Mouse (Mus musculus) lung, embryonic 16.5 days (tissue): Measurements from ENCODE around the gene Kiss1r. TPM values are rescaled to one million over a fixed set of nuclear protein-coding genes. Genes with fewer than 3 reads are reported as not detected.

Source experiments
- ATAC-seq: fragments of 200-750 bp; cut with Nextera tagmentation; 2 replicates; pipeline ENCODE4 v1.8.0; 2017; ENCODE audit warnings: low read depth, mild to moderate bottlenecking, moderate library complexity
- H3K27ac ChIP-seq: fragments of 300-500 bp; sonication (generic); 2 replicates; pipeline ENCODE4 v1.5.1; 2014; ENCODE audit warnings: mild to moderate bottlenecking, control low read depth, low read length
- H3K27me3 ChIP-seq: fragments of 300-500 bp; sonication (generic); 2 replicates; pipeline ENCODE4 v1.6.1; 2014; ENCODE audit warnings: low read depth, low read length, mixed read lengths; ENCODE audit not compliant: control insufficient read depth, insufficient read depth
- H3K36me3 ChIP-seq: fragments of 300-500 bp; sonication (generic); 2 replicates; pipeline ENCODE4 v1.6.1; 2014; ENCODE audit warnings: low read length; ENCODE audit not compliant: control insufficient read depth, insufficient read depth
- H3K4me1 ChIP-seq: fragments of 300-500 bp; sonication (generic); replicated peaks from 2 replicates; pipeline ENCODE4 v1.6.1; 2014; ENCODE audit warnings: low read length, mixed read lengths; ENCODE audit not compliant: control insufficient read depth, insufficient read depth
- H3K4me2 ChIP-seq: fragments of 300-500 bp; sonication (generic); 2 replicates; pipeline ENCODE4 v1.6.1; 2014; ENCODE audit warnings: low read depth, low read length, control low read depth
- H3K4me3 ChIP-seq: fragments of 300-500 bp; sonication (generic); 2 replicates; pipeline ENCODE4 v1.5.1; 2014; ENCODE audit warnings: mild to moderate bottlenecking, low read length, control low read depth
- H3K9ac ChIP-seq: fragments of 300-500 bp; sonication (generic); 2 replicates; pipeline ENCODE4 v1.6.1; 2014; ENCODE audit warnings: low read length, control low read depth
- H3K9me3 ChIP-seq: fragments of 300-500 bp; sonication (generic); 2 replicates; pipeline ENCODE4 v1.6.1; 2016; ENCODE audit warnings: low read length; ENCODE audit not compliant: control insufficient read depth
- WGBS: fragments of 180-500 bp; shearing (Covaris S2); extraction: QIAGEN DNeasy Blood & Tissue Kit; methylation state at CpG from one replicate; pipeline ENCODE4 v1.1.7; 2014; 5-methylcytosine and 5-hydroxymethylcytosine counted together
- polyA plus RNA-seq: library from polyadenylated mRNA; unstranded; fragments of >200 nt; fragmentation: Nextera tagmentation; extraction: Ambion mirVana; gene quantifications from 2 replicates; pipeline ENCODE4 v1.2.1, GENCODE M21; 2015

Gene Kiss1r
- polyA plus RNA-seq, 1 experiment from 2014 or later: 1.1 TPM

DNA sequence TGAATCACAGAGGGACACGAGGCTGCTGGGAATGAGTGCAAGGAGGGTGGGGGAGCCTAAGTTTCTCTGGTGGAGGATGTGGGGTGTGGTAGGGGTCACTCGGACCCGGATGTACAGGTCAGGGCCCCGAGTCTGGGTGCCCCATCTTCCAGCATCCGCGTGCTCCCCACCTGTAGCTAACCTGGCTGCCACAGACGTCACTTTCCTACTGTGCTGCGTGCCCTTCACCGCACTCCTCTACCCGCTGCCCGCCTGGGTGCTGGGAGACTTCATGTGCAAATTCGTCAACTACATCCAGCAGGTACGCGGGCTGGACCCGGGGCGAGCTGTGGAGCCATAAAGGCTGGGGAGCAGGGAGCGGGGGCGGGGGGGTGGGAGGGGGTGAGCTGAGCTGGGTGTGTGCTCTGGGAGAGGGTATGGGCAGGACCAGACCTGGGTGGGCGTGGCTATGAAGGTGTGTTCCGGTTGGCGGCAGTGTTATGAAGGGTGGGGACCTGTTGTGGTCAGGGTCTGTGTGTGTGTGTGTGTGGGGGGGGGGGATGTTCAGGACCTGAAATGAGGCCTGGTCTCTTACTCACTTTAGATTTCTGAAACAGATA is 2.6 kb downstream of the Kiss1r start:
- Histone ChIP-seq H3K4me1 (peaks cover 34% of the 10 kb centered on the region), H3K9me3 (no peaks in the 10 kb centered on the region), H3K9ac (0 out of 2 replicates have a peak overlapping the region, but pooled peaks have one; percentile 12), H3K27ac (no peak overlapping the region), H3K27me3 (peaks cover 58% of the 10 kb centered on the region), H3K36me3 (no peaks in the 10 kb centered on the region), H3K4me3 (peak overlapping the region; percentile 27), H3K4me2 (peak overlapping the region; percentile 46)
- ATAC-seq: no peak
- WGBS: 9% methylated on average over 18 of the region's 21 CpGs

DNA sequence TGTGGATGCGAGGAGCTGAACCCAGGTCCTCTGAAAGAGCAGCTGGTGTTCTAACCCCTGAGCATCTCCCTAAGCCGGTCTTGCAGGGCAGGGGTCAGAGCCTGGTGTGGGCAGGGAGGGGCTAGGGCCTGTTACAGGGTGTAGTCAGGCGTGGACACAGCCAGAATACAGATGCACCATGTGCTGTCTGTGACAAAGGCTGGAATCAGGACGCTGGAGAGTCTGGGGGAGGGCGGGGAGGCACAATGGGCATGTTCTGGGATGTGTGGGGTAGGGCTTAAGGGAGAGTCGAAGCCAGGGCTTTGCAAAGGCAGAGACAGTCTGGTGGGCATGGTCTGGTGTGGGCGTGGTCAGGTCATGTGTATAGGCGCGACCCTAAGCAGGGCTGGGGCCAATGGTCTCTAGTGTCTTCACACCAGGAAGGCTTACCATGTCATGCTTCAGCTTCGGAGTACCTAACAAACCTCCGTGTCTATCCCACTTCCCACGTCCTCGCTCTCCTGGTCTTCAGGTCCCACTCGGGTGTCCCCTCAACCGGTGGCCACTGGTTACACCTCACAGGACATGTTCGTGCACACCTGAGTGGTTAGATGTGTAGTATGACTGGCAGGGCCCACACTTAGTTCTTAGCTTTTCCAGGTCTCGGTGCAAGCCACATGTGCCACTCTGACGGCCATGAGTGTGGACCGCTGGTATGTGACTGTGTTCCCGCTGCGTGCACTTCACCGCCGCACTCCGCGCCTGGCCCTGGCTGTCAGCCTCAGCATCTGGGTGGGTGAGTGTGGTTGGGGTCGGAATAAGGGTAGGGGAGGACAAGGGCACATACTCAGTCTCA is 3.5 kb downstream of the Kiss1r start:
- Histone ChIP-seq H3K4me3 (peak overlapping the region; percentile 35; the same call in 1 of the 2 replicates), H3K4me2 (no peak overlapping the region), H3K27ac (no peak overlapping the region), H3K9ac (no peak overlapping the region), H3K9me3 (no peaks in the 10 kb centered on the region), H3K27me3 (peaks cover 58% of the 10 kb centered on the region), H3K4me1 (peaks cover 29% of the 10 kb centered on the region), H3K36me3 (no peaks in the 10 kb centered on the region)
- WGBS: 19% methylated on average over 26 of the region's 26 CpGs
- ATAC-seq: no peak

DNA sequence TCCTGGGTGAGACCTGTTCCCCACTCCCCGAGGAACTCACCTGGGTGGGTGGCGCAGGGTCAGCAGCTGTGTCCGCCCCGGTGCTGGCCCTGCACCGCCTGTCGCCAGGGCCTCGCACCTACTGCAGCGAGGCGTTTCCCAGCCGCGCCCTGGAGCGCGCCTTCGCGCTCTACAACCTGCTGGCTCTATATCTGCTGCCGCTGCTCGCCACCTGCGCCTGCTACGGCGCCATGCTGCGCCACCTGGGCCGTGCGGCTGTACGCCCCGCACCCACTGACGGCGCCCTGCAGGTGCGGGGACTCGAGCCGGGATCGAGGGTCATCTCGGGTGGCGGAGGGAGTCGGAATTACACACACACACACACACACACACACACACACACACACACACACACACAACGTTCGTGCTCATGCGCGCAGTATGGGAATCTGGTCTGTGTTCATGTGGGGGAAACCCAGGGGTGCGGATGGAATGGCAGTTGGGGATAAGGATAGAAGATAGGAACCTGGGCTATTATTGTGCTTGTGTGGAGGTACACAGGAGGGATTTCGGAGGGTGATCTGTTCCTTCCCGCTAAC is 4.3 kb downstream of the Kiss1r start, which contains the start of gene R3hdm4:
Gene R3hdm4, minus strand, starts transcription at position 251 of the 578 bp plus-strand sequence.
- Histone ChIP-seq H3K9me3 (no peaks in the 10 kb centered on the region), H3K27me3 (peaks cover 58% of the 10 kb centered on the region), H3K4me3 (peak within 1 kb of the TSS; percentile 35), H3K27ac (no peak within 1 kb of the TSS), H3K4me1 (peaks cover 28% of the 10 kb centered on the region), H3K36me3 (no peaks in the 10 kb centered on the region), H3K9ac (peak within 1 kb of the TSS; percentile 59), H3K4me2 (peak within 1 kb of the TSS; percentile 37)
- no peak for ATAC-seq
- WGBS: 4% methylated on average over 40 of the region's 41 CpGs

DNA sequence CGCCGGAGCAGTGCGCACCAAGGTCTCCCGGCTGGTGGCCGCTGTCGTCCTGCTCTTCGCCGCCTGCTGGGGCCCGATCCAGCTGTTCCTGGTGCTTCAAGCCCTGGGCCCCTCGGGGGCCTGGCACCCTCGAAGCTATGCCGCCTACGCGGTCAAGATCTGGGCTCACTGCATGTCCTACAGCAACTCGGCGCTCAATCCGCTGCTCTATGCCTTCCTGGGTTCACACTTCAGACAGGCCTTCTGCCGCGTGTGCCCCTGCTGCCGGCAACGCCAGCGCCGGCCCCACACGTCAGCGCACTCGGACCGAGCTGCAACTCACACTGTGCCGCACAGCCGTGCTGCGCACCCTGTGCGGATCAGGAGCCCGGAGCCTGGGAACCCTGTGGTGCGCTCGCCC is 4.8 kb downstream of the Kiss1r start:
- Histone ChIP-seq H3K4me3 (peak overlapping the region; percentile 35), H3K27ac (no peak overlapping the region), H3K4me1 (peaks cover 28% of the 10 kb centered on the region), H3K4me2 (peak overlapping the region; percentile 37), H3K36me3 (no peaks in the 10 kb centered on the region), H3K9me3 (no peaks in the 10 kb centered on the region), H3K27me3 (peaks cover 58% of the 10 kb centered on the region), H3K9ac (peak overlapping the region; percentile 59)
- ATAC-seq: no peak
- WGBS: 2% methylated on average over 34 of the region's 34 CpGs

DNA sequence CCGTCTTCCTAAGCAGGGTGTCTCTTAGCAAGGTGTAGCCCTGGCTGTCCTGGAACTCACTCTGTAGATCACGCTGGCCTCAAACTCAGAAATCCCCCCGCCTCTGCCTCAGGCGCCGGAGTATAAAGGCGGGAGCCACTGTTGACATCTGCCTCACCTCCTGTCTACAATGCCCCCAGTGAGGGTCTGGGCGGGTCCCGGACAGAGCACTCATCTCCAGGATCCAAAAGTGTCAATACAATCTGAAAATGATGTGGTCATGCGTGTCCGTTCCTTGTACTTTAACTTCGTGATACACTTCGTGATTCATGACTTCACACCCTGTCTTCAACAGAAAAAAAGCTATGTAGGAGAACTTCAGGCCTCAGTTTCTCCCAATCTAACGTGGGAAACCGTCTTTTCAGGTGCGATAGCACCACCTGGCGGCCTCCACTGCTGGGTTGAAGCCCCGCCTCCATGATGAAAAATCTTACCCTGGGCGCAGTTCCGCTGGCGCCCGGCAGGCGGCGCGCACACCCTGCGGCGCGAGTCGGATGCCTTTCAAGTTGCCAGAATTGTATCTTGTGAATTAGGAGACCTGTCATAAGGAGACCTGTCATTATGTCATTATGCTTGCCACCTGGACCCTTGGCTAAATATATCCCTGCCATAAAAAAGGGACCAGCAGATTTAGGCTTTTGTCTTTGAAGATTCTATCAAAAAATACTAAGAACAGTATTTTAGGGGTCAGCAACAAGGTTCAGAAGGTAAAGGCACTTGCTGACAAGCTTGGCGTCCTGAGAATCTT is 8.4 kb downstream of the Kiss1r start:
- Histone ChIP-seq H3K4me1 (peaks cover 33% of the 10 kb centered on the region), H3K9ac (no peak overlapping the region), H3K27me3 (peaks cover 30% of the 10 kb centered on the region), H3K27ac (no peak overlapping the region), H3K36me3 (no peaks in the 10 kb centered on the region), H3K4me3 (no peak overlapping the region), H3K4me2 (peak overlapping the region; percentile 95), H3K9me3 (no peaks in the 10 kb centered on the region)
- ATAC-seq: no peak
- WGBS: 8% methylated on average over 29 of the region's 29 CpGs

DNA sequence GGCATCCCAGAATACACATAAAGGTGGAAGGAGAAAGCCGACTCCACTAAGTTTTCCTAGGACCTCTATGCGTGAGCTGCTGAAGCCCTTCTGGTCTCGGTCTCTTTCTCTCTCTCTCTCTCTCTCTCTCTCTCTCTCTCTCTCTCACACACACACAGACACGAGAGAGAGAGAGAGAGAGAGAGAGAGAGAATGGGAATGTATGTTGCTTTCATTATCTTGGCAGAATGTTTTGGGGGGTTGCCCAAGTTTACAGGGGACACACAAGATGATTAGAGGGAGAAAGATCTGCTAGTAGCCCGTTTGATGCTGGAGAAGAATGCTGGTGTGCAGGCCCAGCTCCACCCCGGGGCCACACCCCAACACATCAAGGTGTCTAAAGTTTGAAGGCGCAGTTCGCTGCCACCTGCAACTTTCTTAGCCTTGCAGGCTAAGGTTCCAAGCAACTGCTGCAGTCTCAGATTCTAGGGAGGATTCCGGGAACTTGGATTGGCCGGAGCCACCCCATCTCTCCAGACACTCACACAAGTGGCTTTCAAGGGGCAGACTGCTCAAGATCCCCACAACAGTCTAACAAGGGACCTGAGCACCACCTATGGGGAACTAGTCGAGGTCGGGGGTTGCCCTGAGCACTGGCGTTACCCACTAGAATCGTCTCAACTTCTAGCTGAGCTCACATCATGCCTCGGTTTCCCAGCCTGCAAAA is 9.2 kb downstream of the Kiss1r start:
- Histone ChIP-seq H3K27me3 (peaks cover 23% of the 10 kb centered on the region), H3K9ac (peak overlapping the region; percentile 96), H3K4me1 (peaks cover 30% of the 10 kb centered on the region), H3K9me3 (no peaks in the 10 kb centered on the region), H3K4me3 (peak overlapping the region; percentile 92), H3K27ac (peak overlapping the region; percentile 69), H3K36me3 (0 out of 2 replicates have a peak, but pooled peaks cover 2% of the 10 kb centered on the region), H3K4me2 (peak overlapping the region; percentile 95)
- WGBS: 6% methylated on average over 14 of the region's 15 CpGs
- no peak for ATAC-seq

DNA sequence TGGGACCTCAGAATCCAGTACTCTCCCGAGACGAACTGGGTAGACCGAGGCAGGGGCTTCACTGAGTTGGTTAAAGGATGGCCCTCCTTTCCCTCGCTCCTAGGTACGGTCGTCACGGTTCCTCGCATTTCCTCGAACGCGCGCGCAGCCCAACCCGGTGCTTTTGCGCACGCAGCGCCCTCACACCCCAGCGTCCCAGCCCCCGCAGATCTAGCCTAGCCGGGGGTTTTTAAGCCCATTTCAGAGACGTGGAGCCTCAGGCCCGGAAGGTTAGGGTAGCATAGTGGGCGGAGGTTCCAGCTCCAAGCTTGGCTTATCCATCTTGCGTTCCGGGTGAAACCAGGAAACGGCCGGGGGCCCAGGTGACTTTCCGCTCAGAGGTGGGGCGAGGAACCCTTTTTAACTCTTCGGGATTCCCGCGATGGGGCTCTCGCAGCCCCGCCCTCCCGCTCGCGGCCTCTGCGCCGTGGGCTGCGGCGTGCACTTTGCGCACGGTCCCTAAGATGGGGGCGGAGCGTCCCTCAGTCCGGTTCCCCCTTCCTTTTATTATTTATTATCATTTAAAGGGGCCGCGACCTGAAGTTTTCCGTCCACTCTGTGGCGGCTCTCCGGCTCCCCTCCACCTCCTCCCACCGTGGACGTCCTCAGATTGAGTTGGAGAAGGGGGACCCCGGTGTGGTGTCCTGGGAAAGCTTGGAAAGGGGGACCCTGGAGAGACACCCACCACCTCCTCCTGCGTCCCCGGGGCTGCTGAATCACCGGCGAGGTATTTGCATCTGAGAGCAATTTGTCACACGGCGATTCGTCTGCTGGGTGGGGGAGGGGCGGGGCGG is 9.9 kb downstream of the Kiss1r start, which contains the start of gene Arid3a:
Gene Arid3a, plus strand, starts transcription at position 553 of the 833 bp plus-strand sequence.
- Histone ChIP-seq H3K4me1 (peaks cover 25% of the 10 kb centered on the region), H3K27ac (peak within 1 kb of the TSS; percentile 95), H3K36me3 (0 out of 2 replicates have a peak, but pooled peaks cover 3% of the 10 kb centered on the region), H3K9me3 (no peaks in the 10 kb centered on the region), H3K9ac (peak within 1 kb of the TSS; percentile 96), H3K4me3 (peak within 1 kb of the TSS; percentile 92), H3K4me2 (peak within 1 kb of the TSS; percentile 95), H3K27me3 (peaks cover 15% of the 10 kb centered on the region)
- ATAC-seq: peak; percentile 78
- under 1% methylated on average over 63 of the region's 63 CpGs for WGBS
